Mouse (Mus musculus): Measurements from ENCODE around the gene Alkbh6. TPM values are rescaled to one million over a fixed set of nuclear protein-coding genes. Genes with fewer than 3 reads are reported as not detected.
A peak's percentile ranks its signal among the peaks of the same experiment; 100 is the strongest.

Gene Alkbh6
- polyA plus RNA-seq, 1 experiment from 2014 or later = 68.9 TPM

GRCm38 (mm10) chr7:30323795-30324194 lies 15.3 kb downstream of the Alkbh6 start, which contains the start of gene Sdhaf1:
Gene Sdhaf1 (minus strand): TSS chr7:30323895.
- H3K4me3 ChIP-seq (ENCODE audit: control insufficient read depth in 1 of 2, insufficient read depth in 1 of 2, low read depth in 1 of 2, low read length in 2 of 2) = peak within 1 kb of the TSS; percentile 39 to 80; a peak in 3 of 4 replicates
- no peaks in the 10 kb centered on the region for H3K9me3 ChIP-seq (ENCODE audit: control insufficient read depth, low read length)
- no peaks in the 10 kb centered on the region for H3K36me3 ChIP-seq (ENCODE audit: control insufficient read depth, insufficient read depth, low read length)
- peaks cover 8 to 27% of the 10 kb centered on the region in 2 experiments for H3K4me1 ChIP-seq (ENCODE audit: control insufficient read depth in 2 of 2, insufficient read depth in 2 of 2, low read length in 2 of 2)
- peak within 1 kb of the TSS; percentile 86 to 92 for H3K27ac ChIP-seq (replicated peaks in 1 of 2; ENCODE audit: control insufficient read depth in 1 of 2, insufficient read depth in 1 of 2, low read depth in 2 of 2, low read length in 2 of 2)
- H3K27me3 ChIP-seq (ENCODE audit: control insufficient read depth, insufficient read depth, low read length) = no peaks in the 10 kb centered on the region
- ATAC-seq (ENCODE audit: insufficient number of reproducible peaks, insufficient read depth, low FRiP score, low read depth) = no peak
- H3K4me2 ChIP-seq (ENCODE audit: low read length) = peak within 1 kb of the TSS; percentile 89
- 79% methylated on average over 3 of the region's 3 CpGs for WGBS
- peak within 1 kb of the TSS; percentile 72 for H3K9ac ChIP-seq (ENCODE audit: low read length)

- no peak for ATAC-seq (ENCODE audit: insufficient number of reproducible peaks, insufficient read depth, low FRiP score, low read depth)
- H3K4me1 ChIP-seq (ENCODE audit: control insufficient read depth in 2 of 2, insufficient read depth in 2 of 2, low read length in 2 of 2) = peaks cover 8 to 27% of the 10 kb centered on the region in 2 experiments
- no peak overlapping the region for H3K27ac ChIP-seq (replicated peaks in 1 of 2; ENCODE audit: control insufficient read depth in 1 of 2, insufficient read depth in 1 of 2, low read depth in 2 of 2, low read length in 2 of 2)
- H3K4me2 ChIP-seq (ENCODE audit: low read length) = no peak overlapping the region
- H3K27me3 ChIP-seq (ENCODE audit: control insufficient read depth, insufficient read depth, low read length) = no peaks in the 10 kb centered on the region
- H3K9ac ChIP-seq (ENCODE audit: low read length) = no peak overlapping the region
- H3K4me3 ChIP-seq (ENCODE audit: control insufficient read depth in 1 of 2, insufficient read depth in 1 of 2, low read depth in 1 of 2, low read length in 2 of 2) = no peak overlapping the region
- WGBS = 75% methylated on average over 5 of the region's 5 CpGs
- H3K36me3 ChIP-seq (ENCODE audit: control insufficient read depth, insufficient read depth, low read length) = no peaks in the 10 kb centered on the region
- H3K9me3 ChIP-seq (ENCODE audit: control insufficient read depth, low read length) = no peaks in the 10 kb centered on the region
These were observed 15.9 kb downstream of the Alkbh6 start for GRCm38 (mm10) chr7:30324300-30324944.

GRCm38 (mm10) chr7:30325364-30325763 lies 16.8 kb downstream of the Alkbh6 start:
- H3K27ac ChIP-seq (replicated peaks in 1 of 2; ENCODE audit: control insufficient read depth in 1 of 2, insufficient read depth in 1 of 2, low read depth in 2 of 2, low read length in 2 of 2) = no peak overlapping the region
- no peaks in the 10 kb centered on the region for H3K36me3 ChIP-seq (ENCODE audit: control insufficient read depth, insufficient read depth, low read length)
- no peak overlapping the region for H3K4me3 ChIP-seq (ENCODE audit: control insufficient read depth in 1 of 2, insufficient read depth in 1 of 2, low read depth in 1 of 2, low read length in 2 of 2)
- H3K4me1 ChIP-seq (ENCODE audit: control insufficient read depth in 2 of 2, insufficient read depth in 2 of 2, low read length in 2 of 2) = peaks cover 8 to 27% of the 10 kb centered on the region in 2 experiments
- ATAC-seq (ENCODE audit: insufficient number of reproducible peaks, insufficient read depth, low FRiP score, low read depth) = no peak
- no peak overlapping the region for H3K4me2 ChIP-seq (ENCODE audit: low read length)
- H3K9ac ChIP-seq (ENCODE audit: low read length) = no peak overlapping the region
- no peaks in the 10 kb centered on the region for H3K9me3 ChIP-seq (ENCODE audit: control insufficient read depth, low read length)
- no peaks in the 10 kb centered on the region for H3K27me3 ChIP-seq (ENCODE audit: control insufficient read depth, insufficient read depth, low read length)
- WGBS = 55% methylated on average over 2 of the region's 2 CpGs

GRCm38 (mm10) chr7:30326427-30326826 lies 17.9 kb downstream of the Alkbh6 start:
- no peak overlapping the region for H3K4me2 ChIP-seq (ENCODE audit: low read length)
- H3K4me3 ChIP-seq (ENCODE audit: control insufficient read depth in 1 of 2, insufficient read depth in 1 of 2, low read depth in 1 of 2, low read length in 2 of 2) = no peak overlapping the region
- 0 out of 4 replicates have a peak overlapping the region, but pooled peaks of 1 of the 2 experiments have one; percentile 77 for H3K27ac ChIP-seq (replicated peaks in 1 of 2; ENCODE audit: control insufficient read depth in 1 of 2, insufficient read depth in 1 of 2, low read depth in 2 of 2, low read length in 2 of 2)
- no peak for ATAC-seq (ENCODE audit: insufficient number of reproducible peaks, insufficient read depth, low FRiP score, low read depth)
- H3K9ac ChIP-seq (ENCODE audit: low read length) = no peak overlapping the region
- no peaks in the 10 kb centered on the region for H3K36me3 ChIP-seq (ENCODE audit: control insufficient read depth, insufficient read depth, low read length)
- no peaks in the 10 kb centered on the region for H3K27me3 ChIP-seq (ENCODE audit: control insufficient read depth, insufficient read depth, low read length)
- H3K4me1 ChIP-seq (ENCODE audit: control insufficient read depth in 2 of 2, insufficient read depth in 2 of 2, low read length in 2 of 2) = peaks cover 8 to 22% of the 10 kb centered on the region in 2 experiments
- H3K9me3 ChIP-seq (ENCODE audit: control insufficient read depth, low read length) = no peaks in the 10 kb centered on the region

GRCm38 (mm10) chr7:30327140-30327539 lies 18.6 kb downstream of the Alkbh6 start:
- ATAC-seq (ENCODE audit: insufficient number of reproducible peaks, insufficient read depth, low FRiP score, low read depth) = 0 out of 2 replicates have a peak, but pooled peaks have one; percentile 36
- peak overlapping the region; percentile 75 to 77 for H3K27ac ChIP-seq (replicated peaks in 1 of 2; ENCODE audit: control insufficient read depth in 1 of 2, insufficient read depth in 1 of 2, low read depth in 2 of 2, low read length in 2 of 2)
- 48% methylated on average over 15 of the region's 15 CpGs for WGBS
- 0 out of 2 replicates have a peak overlapping the region, but pooled peaks have one; percentile 6 for H3K4me2 ChIP-seq (ENCODE audit: low read length)
- no peaks in the 10 kb centered on the region for H3K9me3 ChIP-seq (ENCODE audit: control insufficient read depth, low read length)
- no peaks in the 10 kb centered on the region for H3K27me3 ChIP-seq (ENCODE audit: control insufficient read depth, insufficient read depth, low read length)
- H3K4me1 ChIP-seq (ENCODE audit: control insufficient read depth in 2 of 2, insufficient read depth in 2 of 2, low read length in 2 of 2) = peaks cover 11 to 22% of the 10 kb centered on the region in 2 experiments
- H3K36me3 ChIP-seq (ENCODE audit: control insufficient read depth, insufficient read depth, low read length) = no peaks in the 10 kb centered on the region
- H3K4me3 ChIP-seq (ENCODE audit: control insufficient read depth in 1 of 2, insufficient read depth in 1 of 2, low read depth in 1 of 2, low read length in 2 of 2) = no peak overlapping the region
- H3K9ac ChIP-seq (ENCODE audit: low read length) = peak overlapping the region; percentile 53

- ATAC-seq (ENCODE audit: insufficient number of reproducible peaks, insufficient read depth, low FRiP score, low read depth) = no peak
- H3K27ac ChIP-seq (replicated peaks in 1 of 2; ENCODE audit: control insufficient read depth in 1 of 2, insufficient read depth in 1 of 2, low read depth in 2 of 2, low read length in 2 of 2) = peak overlapping the region in 1 of 2 experiments; percentile 77; a peak in 1 of 4 replicates
These were observed 19.9 kb downstream of the Alkbh6 start for GRCm38 (mm10) chr7:30328379-30328778.

GRCm38 (mm10) chr7:30331887-30332286 lies 23.4 kb downstream of the Alkbh6 start:
- H3K9ac ChIP-seq (ENCODE audit: low read length) = no peak overlapping the region
- no peaks in the 10 kb centered on the region for H3K9me3 ChIP-seq (ENCODE audit: control insufficient read depth, low read length)
- peaks cover 18% of the 10 kb centered on the region for H3K27me3 ChIP-seq (ENCODE audit: control insufficient read depth, insufficient read depth, low read length)
- H3K27ac ChIP-seq (replicated peaks in 1 of 2; ENCODE audit: control insufficient read depth in 1 of 2, insufficient read depth in 1 of 2, low read depth in 2 of 2, low read length in 2 of 2) = 0 out of 4 replicates have a peak overlapping the region, but pooled peaks of 1 of the 2 experiments have one; percentile 83
- peak overlapping the region; percentile 19 for H3K4me2 ChIP-seq (ENCODE audit: low read length)
- H3K4me3 ChIP-seq (ENCODE audit: control insufficient read depth in 1 of 2, insufficient read depth in 1 of 2, low read depth in 1 of 2, low read length in 2 of 2) = 0 out of 4 replicates have a peak overlapping the region, but pooled peaks of 1 of the 2 experiments have one; percentile 3
- ATAC-seq (ENCODE audit: insufficient number of reproducible peaks, insufficient read depth, low FRiP score, low read depth) = no peak
- peaks cover 32 to 37% of the 10 kb centered on the region in 2 experiments for H3K4me1 ChIP-seq (ENCODE audit: control insufficient read depth in 2 of 2, insufficient read depth in 2 of 2, low read length in 2 of 2)
- no peaks in the 10 kb centered on the region for H3K36me3 ChIP-seq (ENCODE audit: control insufficient read depth, insufficient read depth, low read length)
- 16% methylated on average over 13 of the region's 13 CpGs for WGBS

More at GRCm38 (mm10) chr7:30328379-30328778, 19.9 kb downstream of the Alkbh6 start:
- WGBS = 48% methylated on average over 10 of the region's 10 CpGs
- Histone ChIP-seq H3K4me3 (ENCODE audit: control insufficient read depth in 1 of 2, insufficient read depth in 1 of 2, low read depth in 1 of 2, low read length in 2 of 2) (no peak overlapping the region), H3K4me1 (ENCODE audit: control insufficient read depth in 2 of 2, insufficient read depth in 2 of 2, low read length in 2 of 2) (peaks cover 18 to 27% of the 10 kb centered on the region in 2 experiments), H3K27me3 (ENCODE audit: control insufficient read depth, insufficient read depth, low read length) (no peaks in the 10 kb centered on the region), H3K4me2 (ENCODE audit: low read length) (no peak overlapping the region), H3K36me3 (ENCODE audit: control insufficient read depth, insufficient read depth, low read length) (no peaks in the 10 kb centered on the region), H3K9me3 (ENCODE audit: control insufficient read depth, low read length) (no peaks in the 10 kb centered on the region), H3K9ac (ENCODE audit: low read length) (no peak overlapping the region)

All from heart, embryonic 14.5 days (tissue).